Mouse (Mus musculus) cortical plate, adult 2 months (tissue): ENCODE measurements at regions not wholly inside any gene's neighbourhood (a gene's known extent, or its start where the extent isn't known, plus 50 kb on each side); places are given as distances from the start of the nearest gene placed in this dataset.

Experiments
- CTCF ChIP-seq: fragments of 200-500 bp; IDR thresholded peaks from 2 replicates; pipeline ENCODE4 v1.5.1; 2011; ENCODE audit warnings: mild to moderate bottlenecking, control low read depth, low read length; ENCODE audit not compliant: insufficient read depth; ENCODE audit errors: extremely low read depth
- POLR2A ChIP-seq: fragments of 200-500 bp; IDR thresholded peaks from 2 replicates; pipeline ENCODE4 v1.6.1; 2011; ENCODE audit warnings: mild to moderate bottlenecking, low read length, control low read depth; ENCODE audit not compliant: insufficient read depth; ENCODE audit errors: extremely low read depth

DNA sequence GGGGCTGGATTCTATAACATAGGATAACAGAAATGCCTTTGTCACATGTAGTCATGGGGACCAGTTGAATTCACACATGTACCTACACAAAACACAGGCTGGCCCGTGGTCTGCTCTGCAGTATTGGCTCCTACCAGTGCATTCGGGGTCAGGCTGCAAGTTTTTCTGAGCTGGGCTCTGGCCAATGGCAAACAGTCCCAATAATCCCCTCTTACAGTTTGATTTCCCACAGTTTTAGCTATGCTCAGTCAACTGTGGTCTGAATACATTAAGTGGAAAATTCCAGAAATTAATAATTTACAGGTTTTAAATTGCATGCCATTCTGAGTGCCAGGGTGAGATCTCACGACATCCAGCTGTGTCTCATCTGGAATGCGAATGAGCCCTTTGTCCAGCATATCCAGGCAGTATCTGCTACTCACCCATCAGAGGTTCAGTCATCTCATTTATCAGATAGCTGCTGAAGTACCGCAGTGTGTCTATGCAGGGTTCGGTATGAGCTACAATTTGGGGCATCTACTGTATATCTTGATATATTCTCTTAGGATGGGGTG is 124.0 kb upstream of the Rgma start:
- no peak for TF ChIP-seq CTCF
- no peak for TF ChIP-seq POLR2A
